Mouse (Mus musculus) heart, postnatal 25 days (tissue): ENCODE data around the gene Klf1. TPM values are rescaled to one million over a fixed set of nuclear protein-coding genes. Genes with fewer than 3 reads are reported as not detected.

Source experiments
- microRNA-seq: library from miRNA; unstranded; fragments of <30 nt; microRNA quantifications from one replicate; pipeline ENCODE4 v1.2.0, GENCODE M21; 2022
- total RNA-seq, 2 experiments: library from RNA; stranded (reverse); gene quantifications; 2 replicates each; pipeline ENCODE4 v1.2.3; 2021

Gene Klf1
- total RNA-seq, 2 experiments from 2014 or later = not detected

Small RNAs within 50 kb of the gene (microRNA-seq; reads per million reads assigned to microRNA genes)
- gene Gm24197 (not detected), gene Mir7069 (1.7 reads per million)

Other genes with a start within 250 kb of the Klf1 start
- 10 to 100 TPM; 14.3 to 18.3 TPM for gene Ier2, start 239.1 kb upstream of the Klf1 start, total RNA-seq
- gene Trmt1, start 215.6 kb upstream of the Klf1 start, total RNA-seq = 10 to 100 TPM; 32.6 to 37.6 TPM
- gene Nacc1, start 214.1 kb upstream of the Klf1 start, total RNA-seq = 10 to 100 TPM; 32.0 to 32.6 TPM
- 1 to 10 TPM; 4.2 to 4.5 TPM for gene Lyl1, start 200.5 kb upstream of the Klf1 start, total RNA-seq
- under 1 TPM in 1 of 2 experiments, not detected in 1; 0.39 TPM for gene G430095P16Rik, start 178.9 kb upstream of the Klf1 start, total RNA-seq
- gene Nfix, start 101.6 kb upstream of the Klf1 start, total RNA-seq = 100 to 1,000 TPM; 287 to 311 TPM
- 10 to 100 TPM in 1 of 2 experiments, 1 to 10 TPM in 1; 9.6 to 10.3 TPM for gene Dand5, start 79.1 kb upstream of the Klf1 start, total RNA-seq
- 10 to 100 TPM; 28.9 to 30.0 TPM for gene Gadd45gip1, start 70.4 kb upstream of the Klf1 start, total RNA-seq
- 10 to 100 TPM; 80.8 to 81.1 TPM for gene Rad23a, start 61.3 kb upstream of the Klf1 start, total RNA-seq
- 100 to 1,000 TPM; 365 to 441 TPM for gene Calr, start 55.0 kb upstream of the Klf1 start, total RNA-seq
- 10 to 100 TPM; 24.7 to 25.5 TPM for gene Farsa, start 44.9 kb upstream of the Klf1 start, total RNA-seq
- gene Syce2, start 29.8 kb upstream of the Klf1 start, total RNA-seq = 1 to 10 TPM; 2.3 to 3.0 TPM
- gene Gcdh, start 8.0 kb upstream of the Klf1 start, total RNA-seq = 10 to 100 TPM; 63.1 to 68.2 TPM
- gene Dnase2a, start 6.6 kb downstream of the Klf1 start, total RNA-seq = 1 to 10 TPM; 7.7 to 7.9 TPM
- under 1 TPM; 0.08 to 0.14 TPM for gene Mast1, start 35.4 kb downstream of the Klf1 start, total RNA-seq
- not detected for gene Rtbdn, start 45.1 kb downstream of the Klf1 start, total RNA-seq
- not detected for gene Gm49661, start 67.5 kb downstream of the Klf1 start, total RNA-seq
- gene Prdx2, start 67.7 kb downstream of the Klf1 start, total RNA-seq = 100 to 1,000 TPM; 650 to 659 TPM
- 10 to 100 TPM; 45.2 to 48.2 TPM for gene Rnaseh2a, start 67.8 kb downstream of the Klf1 start, total RNA-seq
- gene Junb, start 76.8 kb downstream of the Klf1 start, total RNA-seq = 10 to 100 TPM; 13.8 to 17.2 TPM
- 1 to 10 TPM; 2.0 to 2.1 TPM for gene Hook2, start 88.7 kb downstream of the Klf1 start, total RNA-seq
- gene Best2, start 112.6 kb downstream of the Klf1 start, total RNA-seq = not detected
- 10 to 100 TPM; 65.0 to 67.4 TPM for gene Asna1, start 123.4 kb downstream of the Klf1 start, total RNA-seq
- 10 to 100 TPM; 82.7 to 88.7 TPM for gene Trir, start 124.9 kb downstream of the Klf1 start, total RNA-seq
- gene Tnpo2, start 135.0 kb downstream of the Klf1 start, total RNA-seq = 10 to 100 TPM; 28.0 to 28.7 TPM
- gene Fbxw9, start 158.1 kb downstream of the Klf1 start, total RNA-seq = 1 to 10 TPM; 3.5 to 4.6 TPM
- not detected for gene Gm5741, start 166.1 kb downstream of the Klf1 start, total RNA-seq
- gene Dhps, start 169.8 kb downstream of the Klf1 start, total RNA-seq = 10 to 100 TPM; 26.4 to 26.5 TPM
- 10 to 100 TPM; 39.4 to 43.1 TPM for gene Wdr83os, start 178.8 kb downstream of the Klf1 start, total RNA-seq
- 10 to 100 TPM; 31.8 to 35.3 TPM for gene Wdr83, start 179.4 kb downstream of the Klf1 start, total RNA-seq
- 10 to 100 TPM; 24.7 to 26.5 TPM for gene Man2b1, start 181.3 kb downstream of the Klf1 start, total RNA-seq
- 1 to 10 TPM; 2.1 to 2.6 TPM for gene Zfp791, start 221.2 kb downstream of the Klf1 start, total RNA-seq
- not detected for gene Cks1brt, start 250.0 kb downstream of the Klf1 start, total RNA-seq